Mouse (Mus musculus) bone marrow macrophage, adult 2 months (primary cell): ENCODE data around the gene Nebl.

Experiments used
- CTCF ChIP-seq: IDR thresholded peaks from 2 replicates; pipeline ENCODE4 v1.5.1; 2012; ENCODE audit warnings: low read depth, mild to moderate bottlenecking, low read length, moderate library complexity
- POLR2A ChIP-seq: IDR thresholded peaks from 2 replicates; pipeline ENCODE4 v1.6.1; 2012; ENCODE audit warnings: mild to moderate bottlenecking, low read depth, low read length, borderline replicate concordance

DNA sequence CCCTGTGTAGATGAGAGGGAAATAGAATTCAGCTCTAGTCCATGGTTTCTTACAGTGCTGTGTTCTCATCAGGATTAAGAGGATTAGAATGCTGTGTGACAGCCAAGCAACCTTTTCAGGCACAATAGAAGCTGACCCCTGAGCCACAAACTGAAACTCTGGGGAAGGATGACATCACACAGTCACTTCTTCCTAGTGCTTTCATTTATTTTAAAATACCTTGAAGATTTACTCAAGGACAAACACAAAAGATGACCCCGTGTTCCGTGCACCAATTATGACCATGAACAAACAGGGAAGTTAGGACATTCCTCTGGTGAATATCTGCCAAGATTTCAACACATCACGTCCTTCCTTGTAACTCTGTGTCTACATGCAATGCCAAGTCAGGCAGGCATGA is 121.0 kb downstream of the Nebl start:
- TF ChIP-seq CTCF (no peak), POLR2A (no peak)
